Mouse (Mus musculus) megakaryocyte progenitor cell, adult 5-6 weeks (primary cell): ENCODE data around the gene Ddx31. TPM values are rescaled to one million over a fixed set of nuclear protein-coding genes. Genes with fewer than 3 reads are reported as not detected.

Experiments
- ATAC-seq: replicated peaks from 2 replicates; pipeline ENCODE4 v1.8.0; 2016; ENCODE audit warnings: mild to moderate bottlenecking, moderate TSS enrichment, inconsistent platforms; ENCODE audit not compliant: poor library complexity
- total RNA-seq, 2 experiments: library from RNA; stranded (forward) in 1 of 2; stranded (reverse) in 1 of 2; fragments of 157-497, 149-512 nt in 1 of 2; fragments of 200-1000 nt in 1 of 2; gene quantifications; 2 replicates each; pipeline versions ENCODE4 v1.2.3 to v1.2.4; 2015 to 2017

The Ddx31 gene
- total RNA-seq (2015) (9.7 and 10.6 TPM in 2 replicates), total RNA-seq (2017) (15.2 and 17.0 TPM in 2 replicates)

- ATAC-seq = peak; percentile 97
Observed at GRCm38 (mm10) chr2:28840222-28840951, at the start of gene Ddx31, which contains the start of gene Gtf3c4. Gene Ddx31, plus strand, starts transcription at chr2:28840406. Gene Gtf3c4, minus strand, starts transcription at chr2:28840360.

DNA sequence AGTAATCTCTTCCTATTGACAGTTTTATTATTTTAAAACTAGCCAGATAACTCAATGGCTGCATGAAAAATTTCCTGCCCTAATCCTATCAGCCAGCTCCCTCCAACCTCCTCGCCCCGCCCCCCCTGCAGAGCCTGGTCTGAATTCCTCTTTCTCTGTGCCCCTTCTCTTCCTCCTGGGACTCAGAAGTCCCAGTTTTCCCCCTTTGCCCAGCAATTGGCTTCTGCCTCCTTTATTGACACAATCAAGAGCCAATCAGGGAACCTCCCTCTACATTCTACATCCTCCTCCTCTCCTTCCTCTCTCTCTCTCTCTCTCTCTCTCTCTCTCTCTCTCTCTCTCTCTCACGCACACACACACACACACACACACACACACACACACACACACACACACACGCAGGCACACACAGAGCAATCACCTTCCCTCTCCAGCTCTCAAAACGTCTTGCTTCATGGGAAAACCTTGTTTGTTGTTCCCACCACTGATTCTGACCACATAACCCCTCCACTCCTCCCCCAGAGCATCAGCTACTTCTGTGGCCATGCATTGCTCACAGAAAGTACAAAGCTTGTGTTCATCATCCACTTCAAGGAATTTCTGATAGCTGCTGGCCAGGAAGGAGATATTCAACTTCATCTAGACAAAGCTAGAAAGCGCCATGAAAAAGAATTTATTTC is 47.1 kb upstream of the Ddx31 start:
- ATAC-seq = no peak

GRCm38 (mm10) chr2:28794623-28795022 is 45.6 kb upstream of the Ddx31 start:
- ATAC-seq = no peak

DNA sequence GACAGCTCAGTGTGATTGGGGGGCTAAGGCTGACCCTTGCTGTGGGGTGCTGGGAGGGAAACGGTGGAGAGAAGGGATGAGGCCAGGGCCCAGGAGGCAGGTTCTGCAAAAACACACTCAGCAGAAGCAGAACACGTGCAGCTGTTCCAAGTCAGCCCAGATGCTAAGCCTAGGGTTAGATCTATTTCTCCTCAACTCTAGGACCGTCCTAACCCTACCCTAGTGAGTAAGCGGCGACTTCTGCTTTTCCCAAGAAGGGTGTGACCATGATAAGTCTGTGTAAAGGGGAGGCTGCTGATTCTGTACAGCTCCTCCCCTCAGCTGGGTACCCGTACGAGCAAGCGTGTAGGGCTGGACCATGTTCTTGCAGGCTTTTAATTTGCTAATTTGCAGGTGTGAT is 43.9 kb upstream of the Ddx31 start:
- ATAC-seq = peak; percentile 86

DNA sequence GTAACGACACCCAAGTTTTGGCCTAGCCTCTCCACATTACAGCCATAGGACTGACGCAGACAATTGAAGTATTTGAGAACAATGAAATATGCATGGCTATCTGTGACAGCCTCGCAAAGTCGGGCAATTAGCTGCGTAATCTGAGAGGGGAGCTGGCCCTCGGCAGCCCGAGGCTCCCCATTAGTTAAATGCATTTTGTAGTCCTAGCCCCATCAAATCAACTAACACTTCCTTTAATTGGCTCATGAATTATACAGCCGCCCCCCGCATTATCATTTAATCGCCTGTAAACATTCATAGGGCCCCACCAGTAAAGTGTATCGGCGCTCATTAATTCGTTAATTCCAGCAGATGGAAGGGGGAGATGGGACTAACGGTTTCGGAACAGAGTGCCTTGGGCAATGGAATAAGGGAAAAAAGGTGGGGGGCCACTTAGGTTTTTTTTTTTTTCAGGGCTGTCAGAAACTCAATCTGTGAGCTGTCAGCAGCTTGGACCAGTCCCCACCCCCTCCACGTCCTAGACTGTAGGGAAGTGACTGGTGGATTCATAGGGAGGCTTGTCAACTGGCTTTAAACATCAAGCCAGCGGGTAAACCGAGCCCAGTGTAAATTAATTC is 42.6 kb upstream of the Ddx31 start:
- ATAC-seq = no peak

DNA sequence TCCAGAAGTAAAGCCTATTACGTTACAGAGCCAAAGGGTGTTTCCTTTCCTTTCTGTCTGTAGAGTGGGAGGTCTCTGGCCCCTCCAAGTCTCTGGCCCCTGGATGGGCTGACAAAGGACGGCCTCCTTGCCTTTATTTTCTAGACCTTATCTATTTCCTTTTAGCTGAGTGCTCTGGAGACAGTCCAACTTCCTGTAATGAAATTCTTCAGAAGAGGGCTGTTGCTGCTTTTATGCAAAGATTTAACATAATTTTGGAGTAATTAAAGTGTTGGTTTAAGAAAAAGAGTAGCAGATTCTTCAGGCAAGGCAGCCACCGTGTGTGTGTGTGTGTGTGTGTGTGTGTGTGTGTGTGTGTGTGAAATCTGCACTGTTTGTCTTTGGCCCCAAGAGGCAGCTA is 41.8 kb upstream of the Ddx31 start:
- ATAC-seq = no peak

GRCm38 (mm10) chr2:28799575-28799974 is 40.6 kb upstream of the Ddx31 start:
- no peak for ATAC-seq

DNA sequence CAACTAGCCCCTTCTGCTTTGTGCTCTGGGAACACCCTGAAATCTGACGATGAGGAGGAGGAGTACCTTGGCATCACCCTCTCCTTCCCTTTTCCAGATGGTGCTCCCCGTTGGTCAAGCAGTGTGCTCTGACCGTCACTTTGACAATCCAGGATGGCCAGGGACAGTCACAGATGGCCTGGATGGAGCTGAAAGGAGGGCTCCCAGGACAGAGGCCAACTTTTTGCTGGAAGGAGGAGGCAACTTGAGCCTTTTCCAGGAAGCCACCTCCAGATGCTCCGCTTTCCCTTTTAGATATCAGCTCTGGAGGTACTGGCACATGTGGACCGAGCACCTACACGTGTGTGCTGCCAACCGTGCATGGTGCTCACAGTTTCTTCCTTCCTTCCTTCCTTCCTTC is 36.8 kb upstream of the Ddx31 start:
- no peak for ATAC-seq

DNA sequence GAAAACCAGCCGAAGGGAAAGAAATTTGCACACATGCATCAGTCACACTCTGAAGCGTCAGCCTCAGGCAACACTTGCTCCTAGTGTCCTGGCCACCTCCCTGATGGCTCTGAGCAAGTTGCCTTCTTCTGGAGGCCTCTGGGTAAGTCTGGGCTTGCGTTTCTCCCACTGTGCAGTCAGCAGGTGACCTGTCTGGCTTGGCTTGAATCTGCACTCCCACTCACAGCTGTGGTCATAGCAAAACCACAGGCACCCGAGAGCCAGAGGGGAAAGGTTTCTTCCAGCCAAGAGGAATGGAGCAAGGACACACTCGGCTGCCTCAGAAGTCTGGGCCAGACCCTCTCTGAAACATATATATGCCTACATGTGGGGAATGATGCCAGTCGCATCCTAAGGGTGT is 31.4 kb upstream of the Ddx31 start:
- no peak for ATAC-seq

- ATAC-seq = no peak
Observed at GRCm38 (mm10) chr2:28810260-28811013, 29.8 kb upstream of the Ddx31 start.

GRCm38 (mm10) chr2:28818866-28819265 is 21.3 kb upstream of the Ddx31 start:
- no peak for ATAC-seq

- ATAC-seq = no peak
Observed at GRCm38 (mm10) chr2:28829265-28829664, 10.9 kb upstream of the Ddx31 start.

GRCm38 (mm10) chr2:28836181-28836940 is 3.8 kb upstream of the Ddx31 start:
- ATAC-seq = no peak

- ATAC-seq = peak; percentile 26
Observed at GRCm38 (mm10) chr2:28839501-28840221, 545 bp upstream of the Ddx31 start.

DNA sequence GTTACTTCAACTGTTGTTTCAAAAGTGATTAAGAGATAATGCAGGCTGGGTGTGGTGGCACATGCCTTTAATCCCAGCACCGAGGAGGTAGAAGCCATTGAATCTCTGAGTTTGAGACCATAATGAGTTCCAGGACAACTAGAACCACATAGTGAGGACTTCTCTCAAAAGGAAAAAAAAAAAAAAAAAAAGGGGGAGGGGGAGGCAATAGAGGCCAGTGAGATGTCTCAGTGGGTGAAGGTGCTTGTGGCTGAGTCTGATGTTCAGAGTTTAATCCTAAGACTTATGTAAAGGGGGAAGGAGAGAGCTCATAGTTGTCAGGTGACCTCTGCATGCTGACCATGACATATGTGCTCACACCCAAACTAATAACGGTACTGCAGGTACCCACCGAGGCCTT is 1.8 kb downstream of the Ddx31 start:
- no peak for ATAC-seq

GRCm38 (mm10) chr2:28848879-28849278 is 8.7 kb downstream of the Ddx31 start:
- ATAC-seq = no peak

GRCm38 (mm10) chr2:28852594-28852993 is 12.4 kb downstream of the Ddx31 start:
- ATAC-seq = no peak

DNA sequence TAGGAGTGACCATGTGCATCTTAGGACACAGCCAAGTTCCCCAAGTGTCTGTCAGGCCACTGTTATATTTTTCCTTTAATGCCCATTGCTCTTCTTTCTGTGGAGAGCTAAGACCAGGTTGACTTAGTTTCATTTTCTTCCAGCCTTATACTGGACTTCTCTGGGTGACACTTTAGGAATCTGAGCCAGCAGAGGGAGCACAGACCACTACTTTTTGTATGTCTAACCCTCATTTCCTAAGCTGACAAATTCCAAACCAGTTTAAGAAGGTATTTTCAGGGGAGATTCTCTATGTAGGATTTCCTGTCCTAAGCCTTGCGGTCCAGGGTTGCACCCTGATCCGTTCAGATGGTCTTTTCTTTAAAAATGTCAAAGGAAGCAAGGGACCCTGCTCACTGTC is 15.6 kb downstream of the Ddx31 start:
- no peak for ATAC-seq

- ATAC-seq = no peak
Observed at GRCm38 (mm10) chr2:28859303-28859702, 19.1 kb downstream of the Ddx31 start.
